Mouse (Mus musculus) embryonic fibroblast, embryonic 13.5 days (primary cell): ENCODE measurements around the gene Tas2r143.

Experiments
- CTCF ChIP-seq: IDR thresholded peaks from 2 replicates; pipeline ENCODE4 v1.5.1; 2011; ENCODE audit warnings: mild to moderate bottlenecking, control low read depth, low read length, moderate library complexity, borderline replicate concordance; ENCODE audit not compliant: insufficient read depth
- POLR2A ChIP-seq: IDR thresholded peaks from 2 replicates; pipeline ENCODE4 v1.6.1; 2011; ENCODE audit warnings: low read depth, mild to moderate bottlenecking, control low read depth, low read length, moderate library complexity

- TF ChIP-seq CTCF (no peak), POLR2A (no peak)
Measured at GRCm38 (mm10) chr6:42372421-42372815, 27.6 kb upstream of the Tas2r143 start.
